Mouse (Mus musculus) megakaryocyte, embryonic 14.5 days (primary cell): ENCODE measurements around the gene Cela2a. TPM values are rescaled to one million over a fixed set of nuclear protein-coding genes. Genes with fewer than 3 reads are reported as not detected.
"Not testable (repeated sequence)": the region's sequence is repeated elsewhere in the genome, so short reads cannot be mapped to it uniquely, and the experiment has no call there.

ENCODE experiments used
- H3K27me3 ChIP-seq: replicated peaks from 2 replicates; pipeline ENCODE3; 2012; ENCODE audit warnings: inconsistent platforms
- H3K36me3 ChIP-seq: replicated peaks from 2 replicates; pipeline ENCODE3; 2012; ENCODE audit warnings: low read length, inconsistent platforms, mixed read lengths
- H3K4me1 ChIP-seq: 2 replicates; pipeline ENCODE4 v1.6.1; 2012; ENCODE audit warnings: inconsistent platforms
- H3K4me3 ChIP-seq: replicated peaks from 2 replicates; pipeline ENCODE3; 2012; ENCODE audit warnings: moderate library complexity, mild to moderate bottlenecking, inconsistent platforms
- H3K9me3 ChIP-seq: 2 replicates; pipeline ENCODE4 v1.6.1; 2012; ENCODE audit warnings: inconsistent platforms
- FLI1 ChIP-seq: IDR thresholded peaks from 2 replicates; pipeline ENCODE4 v1.6.1; 2012; ENCODE audit warnings: low read length, inconsistent platforms, mixed read lengths
- GATA1 ChIP-seq: IDR thresholded peaks from 3 replicates; pipeline ENCODE4 v1.6.1; 2012; ENCODE audit warnings: mixed read lengths, low read length, inconsistent platforms, borderline replicate concordance
- polyA plus RNA-seq: library from polyadenylated mRNA; stranded (reverse); fragments of >175 nt; gene quantifications from 2 replicates; pipeline ENCODE4 v1.2.3, GENCODE M21; 2012; ENCODE audit warnings: low replicate concordance; ENCODE audit not compliant: insufficient read depth

Gene Cela2a
- polyA plus RNA-seq, 1 experiment = not detected

- Histone ChIP-seq H3K36me3 (peaks cover 38% of the 10 kb centered on the region), H3K4me1 (peaks cover 52% of the 10 kb centered on the region)
- TF ChIP-seq FLI1 = no peak
- no peak for TF ChIP-seq GATA1
Observed at GRCm38 (mm10) chr4:141790524-141790990, 35.4 kb downstream of the Cela2a start, which contains the start of gene Dnajc16. Gene Dnajc16, minus strand, starts transcription at chr4:141790931.

GRCm38 (mm10) chr4:141789564-141790218 lies 36.3 kb downstream of the Cela2a start:
- TF ChIP-seq FLI1 = no peak
- TF ChIP-seq GATA1 = no peak
- H3K4me1 ChIP-seq = peaks cover 43% of the 10 kb centered on the region
- no peaks in the 10 kb centered on the region for H3K9me3 ChIP-seq
- H3K36me3 ChIP-seq = peaks cover 42% of the 10 kb centered on the region
- H3K4me3 ChIP-seq = peak overlapping the region; percentile 93
- no peaks in the 10 kb centered on the region for H3K27me3 ChIP-seq

More at GRCm38 (mm10) chr4:141790524-141790990, 35.4 kb downstream of the Cela2a start, which contains the start of gene Dnajc16:
- Histone ChIP-seq H3K27me3 (no peaks in the 10 kb centered on the region), H3K4me3 (peak within 1 kb of the TSS; percentile 93), H3K9me3 (no peaks in the 10 kb centered on the region)

GRCm38 (mm10) chr4:141787462-141787861 lies 38.5 kb downstream of the Cela2a start:
- H3K4me1 ChIP-seq = peaks cover 32% of the 10 kb centered on the region
- peaks cover 64% of the 10 kb centered on the region for H3K36me3 ChIP-seq
- no peaks in the 10 kb centered on the region for H3K27me3 ChIP-seq
- H3K9me3 ChIP-seq = no peaks in the 10 kb centered on the region
- TF ChIP-seq FLI1 (no peak), GATA1 (no peak)
- no peak overlapping the region for H3K4me3 ChIP-seq

GRCm38 (mm10) chr4:141787046-141787445 lies 38.9 kb downstream of the Cela2a start:
- H3K27me3 ChIP-seq = no peaks in the 10 kb centered on the region
- H3K4me3 ChIP-seq = no peak overlapping the region
- TF ChIP-seq GATA1 (no peak), FLI1 (no peak)
- H3K4me1 ChIP-seq = peaks cover 28% of the 10 kb centered on the region
- H3K9me3 ChIP-seq = no peaks in the 10 kb centered on the region
- H3K36me3 ChIP-seq = peaks cover 69% of the 10 kb centered on the region

GRCm38 (mm10) chr4:141786141-141786540 lies 39.8 kb downstream of the Cela2a start:
- H3K9me3 ChIP-seq = no peaks in the 10 kb centered on the region
- H3K27me3 ChIP-seq = no peaks in the 10 kb centered on the region
- H3K36me3 ChIP-seq = peaks cover 78% of the 10 kb centered on the region
- no peak for TF ChIP-seq GATA1
- no peak for TF ChIP-seq FLI1
- no peak overlapping the region for H3K4me3 ChIP-seq
- H3K4me1 ChIP-seq = peaks cover 23% of the 10 kb centered on the region

- H3K27me3 ChIP-seq = no peaks in the 10 kb centered on the region
- TF ChIP-seq FLI1 (no peak), GATA1 (no peak)
- H3K36me3 ChIP-seq = peaks cover 91% of the 10 kb centered on the region
- H3K9me3 ChIP-seq = no peaks in the 10 kb centered on the region
- H3K4me3 ChIP-seq = no peak overlapping the region
- H3K4me1 ChIP-seq = peaks cover 18% of the 10 kb centered on the region
Observed at GRCm38 (mm10) chr4:141784835-141785234, 41.1 kb downstream of the Cela2a start.

GRCm38 (mm10) chr4:141781201-141781985 lies 44.6 kb downstream of the Cela2a start:
- Histone ChIP-seq H3K27me3 (no peaks in the 10 kb centered on the region), H3K36me3 (peaks cover 97% of the 10 kb centered on the region), H3K4me3 (no peak overlapping the region), H3K9me3 (no peaks in the 10 kb centered on the region), H3K4me1 (peaks cover 19% of the 10 kb centered on the region)
- no peak for TF ChIP-seq FLI1
- TF ChIP-seq GATA1 = no peak

- no peak overlapping the region for H3K4me3 ChIP-seq
- H3K36me3 ChIP-seq = peaks cover 97% of the 10 kb centered on the region
- peaks cover 16% of the 10 kb centered on the region for H3K4me1 ChIP-seq
- TF ChIP-seq GATA1 (no peak), FLI1 (no peak)
- no peaks in the 10 kb centered on the region for H3K27me3 ChIP-seq
- H3K9me3 ChIP-seq = no peaks in the 10 kb centered on the region
Observed at GRCm38 (mm10) chr4:141779828-141780227, 46.1 kb downstream of the Cela2a start.

- H3K9me3 ChIP-seq, H3K27me3 ChIP-seq, H3K4me3 ChIP-seq: not testable (repeated sequence)
- Histone ChIP-seq H3K4me1 (peaks cover 32% of the 10 kb centered on the region), H3K36me3 (peaks cover 93% of the 10 kb centered on the region)
Observed at GRCm38 (mm10) chr4:141773019-141773418, 52.9 kb downstream of the Cela2a start.

GRCm38 (mm10) chr4:141771823-141772222 lies 54.1 kb downstream of the Cela2a start:
- Histone ChIP-seq H3K27me3 (no peaks in the 10 kb centered on the region), H3K4me1 (peaks cover 40% of the 10 kb centered on the region), H3K9me3 (no peaks in the 10 kb centered on the region), H3K4me3 (no peak overlapping the region), H3K36me3 (peaks cover 96% of the 10 kb centered on the region)
- TF ChIP-seq GATA1 = no peak
- TF ChIP-seq FLI1 = no peak
